Mouse (Mus musculus) fibroblast of lung, adult 2 months (primary cell): ENCODE results near the gene Etfbkmt.
"Not testable (repeated sequence)": the region's sequence is repeated elsewhere in the genome, so short reads cannot be mapped to it uniquely, and the experiment has no call there.

Experiments used
- DNase-seq: peaks from one replicate; pipeline ENCODE4 v3.0.0-alpha.2; 2011; ENCODE audit warnings: low read depth

Gene Etfbkmt

DNA sequence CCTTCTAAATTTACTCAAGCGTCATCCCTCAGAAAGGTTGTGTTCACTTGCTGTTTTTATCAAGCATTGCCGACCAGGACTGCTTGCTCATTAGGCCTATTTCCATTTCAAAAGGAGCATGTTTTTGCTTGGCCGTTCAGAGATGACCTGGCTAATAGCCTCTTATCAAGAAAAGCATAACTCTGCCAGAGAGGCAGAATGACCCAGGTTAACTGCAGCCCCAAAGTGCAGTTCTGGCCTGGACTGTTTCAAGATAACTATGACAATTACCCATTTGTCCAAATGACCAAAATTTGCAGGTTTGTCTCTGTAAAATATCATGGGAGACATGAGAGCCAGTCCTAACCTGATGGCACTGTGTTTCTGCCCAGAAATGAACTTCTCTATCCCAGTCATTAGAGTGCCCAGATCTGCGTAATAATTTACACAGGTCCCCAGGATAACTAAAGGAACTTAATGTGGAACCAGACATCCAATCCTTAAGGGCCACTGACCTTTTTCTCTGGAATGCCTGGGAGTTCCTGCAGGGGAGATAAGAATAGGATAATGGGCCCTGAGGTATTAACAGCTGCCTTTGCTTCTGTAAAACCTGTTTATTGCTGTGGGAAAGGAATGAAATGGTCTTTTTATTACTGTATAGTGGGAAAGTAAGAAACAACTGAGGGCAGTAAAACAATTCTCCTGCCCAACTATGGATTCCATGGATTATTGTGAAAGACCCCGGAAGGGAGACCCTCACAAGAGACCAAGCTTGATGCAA lies 5.1 kb upstream of the Etfbkmt start:
- no peak for DNase-seq

- no peak for DNase-seq
These were observed 4.0 kb upstream of the Etfbkmt start for GRCm38 (mm10) chr6:149135631-149136030.

- no peak for DNase-seq
These were observed 1.7 kb upstream of the Etfbkmt start for GRCm38 (mm10) chr6:149137936-149138335.

DNA sequence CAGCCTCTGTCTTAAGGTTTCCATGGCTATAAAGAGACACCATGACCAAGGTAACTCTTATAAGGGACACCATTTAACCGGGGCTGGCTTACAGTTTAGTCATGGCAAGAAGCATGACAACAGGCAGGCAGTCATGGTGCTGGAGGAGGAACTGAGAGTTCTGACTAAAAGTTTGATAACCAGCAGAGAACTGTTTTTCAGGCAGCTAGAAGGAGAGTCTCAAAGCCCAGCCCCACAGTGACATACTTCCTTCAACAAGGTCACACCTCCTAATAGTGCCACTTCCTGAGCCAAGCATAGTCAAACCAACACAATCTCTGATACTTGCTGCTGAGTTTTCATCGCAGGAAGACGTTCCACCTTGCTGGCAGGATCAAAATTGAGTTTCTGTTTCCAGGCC lies 638 bp upstream of the Etfbkmt start:
- no peak for DNase-seq

GRCm38 (mm10) chr6:149141393-149142173 lies 1.9 kb downstream of the Etfbkmt start:
- DNase-seq: peak; percentile 73

- no peak for DNase-seq
These were observed 5.5 kb downstream of the Etfbkmt start for GRCm38 (mm10) chr6:149145143-149145542.

- no peak for DNase-seq
These were observed 9.0 kb downstream of the Etfbkmt start for GRCm38 (mm10) chr6:149148436-149149229.

DNA sequence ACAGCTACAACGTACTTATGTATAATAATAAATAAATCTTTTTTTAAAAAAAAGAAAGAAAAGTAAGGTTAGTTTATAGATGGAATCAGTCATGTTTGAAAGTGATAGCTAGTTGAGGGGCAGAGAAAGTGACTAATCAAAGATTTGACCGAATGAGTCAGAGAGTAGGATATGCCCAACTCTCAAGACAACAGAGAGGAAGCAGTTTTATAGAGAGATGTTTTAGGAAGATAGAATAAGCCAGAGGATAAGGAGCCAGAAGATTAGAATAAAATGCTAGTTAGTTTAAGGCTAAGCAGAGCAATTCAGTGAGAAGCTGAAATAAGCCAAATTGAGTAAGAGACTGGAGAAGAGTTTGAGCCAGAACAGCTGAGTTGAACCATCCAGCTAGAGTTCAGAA lies 12.5 kb downstream of the Etfbkmt start:
- DNase-seq: no peak

DNA sequence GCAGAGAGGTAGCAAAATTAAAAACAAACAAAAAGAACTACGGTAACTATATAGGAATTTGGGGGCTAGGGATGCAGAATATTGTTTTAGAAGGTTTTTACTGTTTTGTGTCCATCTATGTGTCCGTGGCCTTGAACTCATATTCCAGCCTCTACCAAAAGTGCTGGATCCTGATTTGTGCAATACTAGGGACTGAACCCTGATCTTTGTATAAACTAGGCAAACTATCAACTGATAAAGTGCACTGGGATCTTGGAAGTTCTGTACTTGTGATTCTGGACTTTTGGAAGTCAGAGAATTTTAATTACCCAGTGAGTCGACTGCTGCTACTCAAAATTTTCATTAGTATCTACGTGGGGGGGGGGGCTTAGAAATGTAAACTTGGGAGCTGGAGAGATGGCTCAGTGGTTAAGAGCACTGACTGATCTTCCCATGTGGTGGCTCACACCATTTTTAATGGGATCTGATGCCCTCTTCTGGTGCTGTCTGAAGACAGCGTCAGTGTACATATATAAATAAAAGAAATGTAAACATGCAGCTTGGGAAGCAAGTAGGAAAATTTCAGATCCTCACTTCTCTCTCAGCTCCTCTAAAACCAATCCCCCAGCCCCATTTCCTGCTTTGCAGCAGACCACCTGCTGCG lies 13.9 kb downstream of the Etfbkmt start:
- DNase-seq: no peak

GRCm38 (mm10) chr6:149154116-149155030 lies 14.7 kb downstream of the Etfbkmt start:
- DNase-seq: no peak

GRCm38 (mm10) chr6:149155031-149155841 lies 15.6 kb downstream of the Etfbkmt start:
- DNase-seq: no peak

DNA sequence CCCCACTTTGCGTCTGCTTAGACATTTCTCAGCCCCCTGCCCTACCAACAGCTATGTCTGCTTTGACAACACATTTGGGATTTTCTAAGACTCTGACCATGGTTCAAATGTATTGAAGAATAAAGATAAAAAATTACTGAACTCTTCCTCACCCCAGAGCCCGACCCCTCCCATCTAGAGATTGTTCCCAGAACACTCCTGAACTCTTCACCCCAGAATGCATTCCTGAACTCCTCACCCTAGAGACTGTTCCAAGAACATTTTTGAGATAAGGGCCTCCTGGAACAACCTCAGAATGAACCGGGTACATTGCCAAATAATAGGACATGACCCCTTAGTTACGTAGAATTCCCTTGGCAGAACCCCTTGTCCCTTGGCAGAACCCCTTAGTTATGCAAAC lies 27.4 kb downstream of the Etfbkmt start:
- not testable (repeated sequence) for DNase-seq

DNA sequence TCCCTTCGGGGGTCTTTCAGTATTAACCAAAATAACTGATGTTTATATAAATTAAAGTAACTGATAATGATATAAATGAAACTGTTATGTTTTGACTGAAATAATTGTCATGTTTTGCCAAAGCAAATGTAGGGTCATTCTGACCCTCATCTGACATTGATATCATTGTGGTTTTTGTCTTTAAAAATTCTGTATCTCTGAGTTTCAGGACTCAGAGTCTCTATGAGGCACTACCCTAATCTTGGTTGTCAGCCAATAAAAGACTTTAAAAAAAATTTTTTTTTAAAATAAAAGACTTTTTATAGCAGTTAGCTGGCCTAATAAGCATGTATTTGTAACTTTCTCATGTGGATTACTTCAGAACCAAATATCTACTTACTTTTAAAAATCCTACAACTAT lies 28.0 kb downstream of the Etfbkmt start:
- DNase-seq: no peak

DNA sequence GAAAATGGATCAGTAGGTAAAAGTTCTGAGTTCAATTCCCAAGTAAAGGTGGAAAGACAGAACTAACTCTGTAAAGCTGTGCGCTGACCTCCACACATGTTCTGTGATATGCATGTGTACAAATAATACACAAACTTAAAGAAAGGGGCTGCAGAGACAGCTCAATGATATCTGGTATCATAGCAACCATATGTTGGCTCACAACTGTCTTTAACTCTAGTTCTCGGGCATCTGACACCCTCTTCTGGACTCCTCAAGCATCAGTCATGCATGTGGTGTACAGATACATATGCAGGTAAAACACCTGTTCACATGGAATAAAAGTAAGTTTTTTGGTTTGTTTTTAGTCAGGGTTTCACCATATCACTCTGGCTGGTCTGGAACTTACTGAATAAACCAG lies 28.8 kb downstream of the Etfbkmt start:
- no peak for DNase-seq

GRCm38 (mm10) chr6:149169965-149170364 lies 30.3 kb downstream of the Etfbkmt start:
- not testable (repeated sequence) for DNase-seq

DNA sequence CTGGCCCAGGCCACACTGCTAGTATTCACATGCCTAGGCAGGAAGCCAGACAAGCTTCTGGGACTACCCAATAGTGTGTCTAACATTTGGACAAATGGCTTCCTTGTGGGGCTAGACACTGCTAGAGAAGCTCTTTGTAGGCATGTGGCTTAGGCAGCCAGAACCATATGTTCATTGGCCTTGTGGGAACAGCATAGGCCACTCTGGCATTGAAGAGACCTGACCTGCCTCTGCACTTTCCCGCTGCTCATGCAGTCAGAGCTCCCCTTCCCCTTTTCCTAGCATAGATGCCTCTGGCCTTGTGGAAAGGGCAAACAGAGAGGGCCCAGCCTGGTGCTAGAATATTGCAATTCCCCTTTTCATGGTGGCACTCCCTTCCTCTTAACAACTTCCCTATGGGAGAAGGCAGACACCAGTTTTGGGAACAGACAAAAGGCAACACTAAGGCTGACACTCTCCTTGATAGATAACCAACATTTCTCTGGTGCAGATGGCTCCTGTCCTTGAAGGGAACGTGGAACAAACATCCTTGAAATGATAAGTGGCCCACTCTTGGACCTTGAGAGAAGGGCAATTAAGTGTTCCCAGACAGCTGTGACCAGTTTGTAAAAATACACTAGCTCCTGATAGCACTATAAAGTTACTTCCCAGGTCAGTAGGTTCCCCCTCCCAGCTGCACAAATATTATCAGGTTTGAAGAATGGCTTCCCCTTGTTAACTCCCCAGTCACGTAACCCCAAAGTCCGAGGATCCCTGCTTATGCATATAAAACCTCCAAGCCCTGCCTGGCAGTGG lies 34.4 kb downstream of the Etfbkmt start:
- no peak for DNase-seq

DNA sequence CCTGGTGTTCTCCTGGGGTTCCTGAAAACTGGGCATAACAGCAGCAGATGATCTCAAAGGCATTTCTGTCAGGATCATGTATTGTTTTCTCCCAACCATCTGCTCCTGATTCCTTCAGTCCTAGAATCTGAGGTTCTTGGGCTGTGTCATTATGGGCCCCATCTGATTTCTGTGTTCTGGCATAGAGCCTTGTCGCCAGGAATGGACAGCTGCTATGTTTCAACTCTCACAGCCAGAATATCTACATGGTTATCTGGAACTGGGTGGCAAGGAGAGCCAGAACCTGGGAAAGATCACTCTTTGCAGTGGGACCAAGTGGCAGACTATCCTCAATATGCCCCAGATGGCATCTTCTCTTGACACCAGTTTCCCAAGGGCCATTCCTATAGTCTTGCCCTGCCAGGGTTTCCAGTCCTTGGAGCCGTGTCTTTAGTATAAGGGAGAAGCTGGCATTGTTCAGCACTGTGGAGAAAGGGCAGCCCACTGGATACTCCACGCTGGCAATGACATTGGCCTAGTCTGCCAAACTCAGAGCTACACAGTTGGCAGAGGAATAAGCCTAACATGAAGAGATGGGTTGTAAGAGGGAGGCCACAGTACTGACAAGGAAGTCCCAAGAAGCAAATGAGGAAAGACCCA lies 35.4 kb downstream of the Etfbkmt start:
- DNase-seq: no peak

GRCm38 (mm10) chr6:149179064-149179463 lies 39.4 kb downstream of the Etfbkmt start:
- DNase-seq: no peak

DNA sequence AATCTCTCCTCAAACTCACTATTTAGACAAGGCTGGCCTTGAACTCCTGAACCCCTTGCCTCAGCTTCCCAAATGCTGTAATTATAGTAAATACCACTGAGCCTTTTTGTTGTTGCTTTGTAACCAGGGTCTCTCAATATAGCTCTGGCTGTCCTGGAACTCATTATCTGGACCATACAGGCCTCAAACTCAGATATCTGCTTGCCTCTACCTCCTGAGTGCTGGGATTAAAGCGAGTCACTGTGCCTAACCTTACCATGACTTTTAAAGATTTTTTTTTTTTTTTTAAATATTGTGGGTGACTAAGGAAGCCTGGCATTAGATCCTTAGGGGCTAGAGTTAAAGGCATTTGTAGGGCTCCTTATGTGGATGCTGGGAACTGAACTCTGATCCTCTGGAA lies 44.4 kb downstream of the Etfbkmt start:
- DNase-seq: no peak
